Mouse (Mus musculus) ES-Bruce4 (cell line): ENCODE measurements around the gene RPS10-NUDT3.

Experiments used
- CTCF ChIP-seq: IDR thresholded peaks from one replicate; pipeline ENCODE4 v1.8.1; 2011; ENCODE audit warnings: low read depth, low read length
- EP300 ChIP-seq: IDR thresholded peaks from 2 replicates; pipeline ENCODE4 v1.6.1; 2011; ENCODE audit warnings: low read depth, low read length; ENCODE audit not compliant: insufficient read depth
- POLR2A ChIP-seq: IDR thresholded peaks from one replicate; pipeline ENCODE4 v1.8.1; 2011; ENCODE audit warnings: low read length; ENCODE audit not compliant: insufficient read depth

DNA sequence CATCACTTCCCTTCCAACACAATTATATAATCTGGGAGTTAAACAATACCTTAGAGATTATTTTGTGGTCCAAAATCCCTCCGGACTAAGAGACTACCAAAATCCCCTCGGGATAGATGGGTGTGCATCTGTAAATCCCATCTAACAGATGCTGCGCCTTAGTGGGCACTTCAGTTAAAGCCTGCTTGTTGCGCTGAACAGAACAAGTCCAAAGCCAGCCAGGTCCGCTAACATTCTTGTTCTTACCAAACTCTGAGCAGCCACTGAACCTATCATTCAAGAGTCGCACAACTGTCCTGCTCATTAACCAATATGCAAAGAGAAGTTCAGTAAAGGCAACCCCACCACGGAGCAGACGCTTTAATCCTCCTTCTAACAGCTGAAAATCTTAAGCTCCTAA is 13.9 kb downstream of the RPS10-NUDT3 start:
- TF ChIP-seq POLR2A = no peak
- no peak for TF ChIP-seq CTCF
- no peak for TF ChIP-seq EP300
